Mouse (Mus musculus): ENCODE measurements around the gene Lta.

Lta gene

DNA sequence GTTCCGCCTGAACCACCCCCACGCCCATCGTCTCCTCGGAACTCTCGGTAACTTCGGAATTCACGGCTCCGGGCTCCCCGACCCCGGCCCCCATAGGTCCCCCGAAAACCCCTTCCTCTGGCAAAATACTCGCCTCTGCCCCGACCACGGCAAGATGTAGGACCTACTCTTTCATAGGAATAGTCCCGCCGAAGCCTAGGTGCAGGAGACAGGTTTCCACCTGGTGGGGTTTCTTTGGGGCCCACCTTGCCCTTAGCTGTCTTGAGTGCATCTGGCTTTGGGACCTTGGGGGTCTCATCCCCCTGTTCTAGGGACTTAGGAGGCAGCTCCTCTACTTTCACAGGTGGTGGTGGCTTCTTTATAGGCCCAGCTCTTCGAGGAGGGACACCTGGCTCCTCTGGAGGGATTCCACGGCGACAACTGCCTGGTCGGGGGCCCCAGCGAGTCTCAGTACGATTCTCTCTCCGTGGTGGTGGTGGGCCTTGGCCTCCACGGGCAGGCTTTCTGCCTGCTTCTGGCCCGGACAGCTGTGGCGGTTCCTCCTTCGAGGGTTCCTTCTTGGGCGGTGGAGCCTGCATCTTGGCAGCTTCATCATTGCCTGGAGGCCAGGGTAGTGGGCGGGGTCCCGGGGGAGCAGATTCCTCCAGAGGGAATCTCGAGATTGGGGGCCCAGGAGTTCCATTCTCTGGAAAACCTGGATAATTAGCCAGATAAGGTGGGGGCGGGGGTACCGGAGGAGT lies 48.5 kb downstream of the Lta start:
- no peak for DNase-seq

- DNase-seq: no peak
These were observed 49.7 kb downstream of the Lta start for GRCm38 (mm10) chr17:35155451-35155850.

- DNase-seq: no peak
These were observed 50.5 kb downstream of the Lta start for GRCm38 (mm10) chr17:35154616-35155015.

DNA sequence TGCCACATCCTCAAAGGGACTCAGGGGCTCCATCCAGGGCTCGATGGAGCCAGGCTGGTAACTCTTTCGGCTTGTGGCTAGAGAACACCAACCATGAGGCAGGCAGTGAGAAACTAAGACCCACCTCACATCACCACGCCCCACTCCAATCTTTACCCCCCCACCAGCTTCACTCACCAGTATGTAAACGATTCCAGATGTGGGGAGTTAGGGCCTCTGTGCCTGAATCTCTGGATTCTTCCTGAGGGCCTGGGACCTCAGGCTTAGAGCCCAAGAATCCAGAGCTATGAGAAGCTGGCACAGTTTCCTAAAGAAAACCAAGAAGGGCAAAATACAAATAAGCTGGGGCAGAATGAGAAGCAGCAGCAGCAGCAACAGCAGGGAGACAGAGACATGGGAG lies 51.2 kb downstream of the Lta start:
- DNase-seq: no peak

Measured in cerebellum, postnatal 36 days (tissue).